Mouse (Mus musculus): ENCODE results near the gene Pacs2.
A peak's percentile ranks its signal among the peaks of the same experiment; 100 is the strongest.

Gene Pacs2

GRCm38 (mm10) chr12:113044916-113045677 lies 30.8 kb downstream of the Pacs2 start:
- peak; percentile 43 to 65 for DNase-seq

DNA sequence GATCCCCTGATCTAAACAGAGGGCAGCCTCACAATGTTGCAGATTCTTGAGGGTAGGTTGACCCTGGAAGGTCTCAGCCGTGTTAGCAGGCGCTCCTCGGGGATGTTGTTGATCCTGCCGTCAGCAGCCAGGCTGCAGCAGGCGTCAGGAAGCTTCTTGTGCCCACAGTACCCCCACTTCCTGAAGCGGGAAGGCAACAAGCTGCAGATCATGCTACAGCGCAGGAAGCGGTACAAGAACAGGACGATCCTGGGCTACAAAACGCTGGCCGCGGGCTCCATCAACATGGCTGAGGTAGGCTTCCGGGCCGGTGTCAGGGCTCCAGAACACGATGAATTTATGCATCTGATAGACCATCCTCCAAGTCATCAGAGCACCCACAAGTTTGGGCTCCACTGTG lies 32.6 kb downstream of the Pacs2 start:
- no peak for DNase-seq

DNA sequence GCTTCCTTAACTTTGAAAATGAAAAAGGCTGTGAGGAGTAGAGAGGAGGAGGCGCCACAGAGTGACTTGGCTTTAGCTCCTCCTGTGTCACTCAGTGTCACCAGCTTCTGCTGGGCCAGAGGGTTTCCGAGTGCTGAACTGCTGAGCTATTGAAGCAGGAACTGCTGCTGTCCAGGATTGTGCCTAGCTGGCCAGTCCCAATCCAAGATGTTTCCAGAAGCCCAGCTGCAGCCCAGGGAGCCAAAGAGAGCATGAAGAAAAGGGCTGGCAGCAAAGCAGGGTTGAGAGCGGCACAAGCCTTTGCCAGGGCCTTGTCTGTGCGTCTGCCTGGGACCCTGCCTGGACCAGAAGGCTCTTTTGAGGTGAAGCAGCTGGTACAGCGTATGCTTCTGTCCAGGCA lies 33.8 kb downstream of the Pacs2 start:
- DNase-seq: no peak

GRCm38 (mm10) chr12:113049836-113050235 lies 35.5 kb downstream of the Pacs2 start:
- no peak for DNase-seq

- DNase-seq: no peak
Observed at GRCm38 (mm10) chr12:113050671-113051070, 36.4 kb downstream of the Pacs2 start.

DNA sequence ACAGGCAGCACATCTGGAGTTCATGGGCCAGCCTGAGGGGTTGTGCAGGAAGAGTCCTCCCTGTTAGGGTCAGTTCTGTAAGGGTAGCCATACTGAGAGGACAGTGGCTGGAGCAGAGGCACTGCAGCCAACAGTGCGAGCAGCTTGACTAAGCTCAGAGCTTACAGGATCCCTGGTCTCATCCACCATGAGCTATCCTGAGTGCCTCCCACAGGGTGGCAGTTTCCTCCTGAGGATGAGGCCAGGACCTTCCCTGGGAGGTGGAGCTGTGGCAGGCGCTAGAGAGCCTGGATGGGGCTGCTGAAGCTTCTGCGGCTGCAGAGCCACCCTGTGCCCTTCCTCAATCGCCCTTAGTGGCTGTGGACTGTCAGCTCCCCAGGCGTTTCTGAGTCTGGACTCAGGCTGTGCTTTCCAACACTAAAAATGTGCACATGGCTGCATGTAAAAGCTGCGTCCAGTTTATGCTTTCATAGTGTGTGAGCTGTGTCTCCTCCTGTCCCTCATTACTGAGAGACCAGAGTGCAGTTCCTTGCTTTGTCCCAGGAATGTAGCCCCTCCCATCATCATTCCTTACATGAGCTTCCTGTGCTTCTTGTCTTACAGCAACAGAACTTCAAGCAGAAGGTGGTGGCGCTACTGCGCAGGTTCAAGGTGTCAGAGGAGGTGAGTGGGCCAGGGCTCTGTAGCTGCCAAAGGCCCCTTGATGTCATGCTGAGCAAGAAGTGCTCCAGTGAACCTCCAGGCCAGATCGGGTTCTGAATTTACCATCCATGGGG lies 37.5 kb downstream of the Pacs2 start:
- DNase-seq: peak; percentile 49 to 73

DNA sequence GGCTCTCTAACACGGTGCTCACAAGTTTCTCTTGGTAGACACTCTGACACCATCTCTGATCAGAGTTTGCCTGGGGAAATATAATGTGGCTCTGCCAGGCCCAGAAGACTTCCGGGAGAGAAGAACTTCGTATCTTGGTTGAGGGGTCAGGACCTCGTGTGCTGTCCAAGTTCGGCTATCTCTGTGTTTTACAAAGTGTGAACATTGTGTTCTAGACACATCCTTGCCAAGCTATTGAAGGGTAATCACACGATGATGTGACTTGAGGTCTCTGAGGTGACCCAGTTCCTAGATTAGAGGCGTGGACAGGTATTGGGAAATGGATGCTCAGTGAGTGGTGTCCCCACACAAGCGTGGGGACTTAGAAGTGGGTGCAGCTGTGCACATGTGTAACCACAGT lies 41.8 kb downstream of the Pacs2 start:
- no peak for DNase-seq

DNA sequence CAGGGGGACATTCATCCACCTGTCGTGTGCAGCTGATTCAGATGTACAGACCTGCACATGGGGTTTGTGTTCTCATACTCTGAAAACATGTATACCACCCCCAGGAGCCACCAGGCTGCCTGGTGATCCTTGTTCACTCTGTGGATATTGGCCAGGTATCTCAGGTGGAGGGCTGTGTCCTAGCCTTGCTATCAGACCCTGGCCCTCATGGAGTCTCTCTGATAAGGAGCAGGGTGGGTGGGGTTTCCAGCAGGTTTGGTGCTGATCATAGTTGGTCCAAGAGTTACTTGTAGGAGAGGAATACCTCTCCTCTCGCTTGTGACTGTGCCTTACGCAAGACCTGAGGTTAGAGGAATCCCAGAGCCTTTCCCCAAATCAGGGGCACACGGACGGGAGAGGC lies 45.9 kb downstream of the Pacs2 start:
- DNase-seq: no peak

DNA sequence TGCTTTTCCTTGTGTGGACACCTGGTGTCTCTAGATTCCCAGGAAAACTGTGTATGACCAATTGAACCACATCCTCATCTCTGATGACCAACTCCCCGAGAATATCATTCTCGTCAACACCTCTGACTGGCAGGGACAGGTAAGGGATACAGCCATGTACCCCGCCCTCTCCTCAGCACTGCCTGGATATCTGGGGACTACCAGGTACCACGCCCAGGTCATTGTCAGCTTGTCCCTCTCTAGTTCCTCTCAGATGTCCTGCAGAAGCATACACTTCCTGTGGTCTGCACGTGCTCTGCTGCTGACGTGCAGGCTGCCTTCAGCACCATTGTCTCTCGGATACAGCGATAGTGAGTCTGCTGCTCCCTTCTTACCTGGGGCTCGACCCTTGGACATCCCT lies 47.3 kb downstream of the Pacs2 start:
- DNase-seq: no peak

- DNase-seq: no peak
Observed at GRCm38 (mm10) chr12:113062201-113062600, 47.9 kb downstream of the Pacs2 start.

DNA sequence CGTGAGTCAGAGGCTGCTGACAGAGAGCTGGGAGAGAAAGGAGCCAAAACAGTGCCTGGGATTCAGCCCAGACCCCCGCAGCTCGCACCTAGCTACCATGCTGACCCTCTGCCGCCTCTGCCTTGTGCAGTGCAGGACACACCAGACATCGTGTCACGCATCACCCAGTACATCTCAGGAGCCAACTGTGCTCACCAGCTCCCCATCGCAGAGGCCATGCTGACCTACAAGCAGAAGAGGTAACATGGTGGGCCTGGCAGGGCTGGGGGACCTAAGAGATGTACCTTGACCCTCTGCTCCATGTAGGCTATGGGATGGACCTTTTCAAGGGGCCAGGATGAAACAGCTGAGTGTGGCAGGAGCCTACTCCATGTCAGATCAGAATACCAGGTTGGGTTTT lies 49.4 kb downstream of the Pacs2 start:
- no peak for DNase-seq

GRCm38 (mm10) chr12:113068002-113068401 lies 53.7 kb downstream of the Pacs2 start:
- no peak for DNase-seq

DNA sequence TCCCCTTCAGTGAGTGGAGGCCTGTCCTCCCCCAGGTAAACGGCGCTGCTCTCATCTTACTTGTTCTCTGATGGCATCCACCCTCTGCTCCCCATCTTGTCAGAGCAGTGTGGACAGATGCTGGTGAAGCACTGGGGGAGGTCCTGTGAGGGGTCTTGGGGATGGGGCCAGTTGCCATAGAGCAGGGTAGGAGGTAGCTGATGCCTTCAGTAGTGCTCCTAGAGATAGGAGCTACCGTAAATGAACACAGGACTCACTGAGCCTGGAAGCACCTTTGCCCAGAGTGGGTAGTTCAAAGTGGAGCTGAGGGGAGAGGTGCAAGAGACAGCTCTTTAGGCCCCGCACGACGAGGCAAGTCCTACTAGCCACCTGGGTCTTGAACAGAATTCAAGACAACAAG lies 55.1 kb downstream of the Pacs2 start:
- DNase-seq: no peak

- DNase-seq: no peak
Observed at GRCm38 (mm10) chr12:113071321-113071720, 57.0 kb downstream of the Pacs2 start.

GRCm38 (mm10) chr12:113071827-113072226 lies 57.5 kb downstream of the Pacs2 start:
- DNase-seq: no peak

DNA sequence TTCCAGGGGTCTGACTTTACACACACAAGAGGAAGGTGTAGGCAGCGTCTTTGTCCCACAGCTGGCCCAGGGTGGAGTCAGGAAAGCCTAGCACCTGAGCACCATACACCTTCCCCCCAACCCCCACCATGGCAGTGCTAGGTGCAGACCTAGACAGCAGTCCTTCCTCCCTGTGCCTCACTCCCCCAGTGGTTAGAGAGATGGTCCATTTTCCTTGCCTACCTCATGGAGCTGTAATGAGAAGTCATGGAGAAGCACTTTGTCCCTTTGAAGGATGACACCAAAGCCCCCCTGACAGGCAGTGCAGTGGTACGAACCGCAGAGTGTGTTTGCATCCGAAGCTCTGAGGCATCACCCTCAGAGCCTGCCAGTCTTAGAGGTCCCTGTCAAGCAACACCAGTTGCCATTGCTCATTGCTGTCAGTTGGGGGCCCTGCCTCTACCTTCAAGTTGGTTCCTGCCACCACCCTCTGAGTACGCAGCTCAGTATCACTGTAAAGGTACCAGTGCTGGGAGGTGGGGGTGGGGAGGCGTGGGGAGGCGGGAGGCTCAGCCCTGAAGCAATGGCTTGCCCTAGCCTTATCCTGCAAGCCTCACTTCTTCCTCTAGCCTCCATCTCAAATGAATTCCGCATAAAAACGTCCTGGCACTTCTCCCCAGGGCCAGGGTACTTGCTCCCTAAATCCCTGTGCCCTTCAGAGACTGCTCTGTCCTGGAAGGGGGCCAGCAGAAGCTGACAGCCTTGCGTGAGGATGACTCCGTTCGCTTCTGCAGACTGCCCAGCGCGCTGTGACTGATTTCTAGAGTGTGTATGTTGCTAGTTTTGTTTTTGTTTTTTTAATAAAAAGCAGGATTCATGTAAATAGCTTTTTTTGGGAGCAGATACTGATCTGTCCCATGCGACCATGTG lies 59.4 kb downstream of the Pacs2 start:
- DNase-seq: peak in 1 of 2 experiments; percentile 38

GRCm38 (mm10) chr12:113074329-113075062 lies 60.2 kb downstream of the Pacs2 start, which contains the start of gene Tex22:
Gene Tex22, plus strand, starts transcription at chr12:113074502.
- DNase-seq: peak; percentile 92 to 94

DNA sequence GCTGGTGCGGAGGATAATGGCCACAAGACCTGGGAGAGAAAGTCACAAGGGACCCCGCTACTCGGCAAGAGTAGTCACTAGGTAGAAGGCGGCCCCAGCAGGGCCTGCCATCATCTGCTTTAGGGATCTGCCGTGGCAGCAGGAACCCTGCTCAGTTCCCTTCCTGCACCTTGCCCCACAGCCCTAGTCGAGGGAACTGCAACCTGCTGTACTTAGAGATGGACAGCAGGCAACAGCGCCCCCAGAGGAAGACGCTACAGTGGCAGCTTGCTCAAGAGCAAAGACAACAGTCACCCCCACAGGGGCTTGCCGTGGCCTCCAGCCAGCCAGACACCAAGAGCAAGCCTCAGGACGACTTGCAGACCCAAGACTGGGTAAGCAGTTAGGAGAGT lies 60.8 kb downstream of the Pacs2 start:
- DNase-seq: peak; percentile 93 to 95

DNA sequence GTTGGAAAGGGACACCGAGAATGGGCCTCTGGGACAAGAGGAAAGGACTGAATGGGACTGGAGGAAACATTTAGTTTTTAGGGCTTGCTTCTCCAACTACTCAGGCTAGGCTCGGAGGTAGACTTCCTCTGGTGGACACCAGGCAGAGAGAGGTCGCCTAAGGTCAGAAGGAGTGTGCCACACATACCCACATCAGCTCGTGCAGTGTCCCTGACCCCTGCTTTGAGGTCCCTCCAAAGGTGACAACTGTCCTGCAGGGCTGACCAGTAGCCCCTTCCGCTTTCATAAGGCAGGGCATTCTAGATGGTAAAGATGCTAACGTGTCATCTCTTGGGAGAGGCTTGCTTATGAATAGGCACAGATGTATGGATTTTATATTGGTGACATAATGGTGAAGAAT lies 61.2 kb downstream of the Pacs2 start:
- DNase-seq: no peak

DNA sequence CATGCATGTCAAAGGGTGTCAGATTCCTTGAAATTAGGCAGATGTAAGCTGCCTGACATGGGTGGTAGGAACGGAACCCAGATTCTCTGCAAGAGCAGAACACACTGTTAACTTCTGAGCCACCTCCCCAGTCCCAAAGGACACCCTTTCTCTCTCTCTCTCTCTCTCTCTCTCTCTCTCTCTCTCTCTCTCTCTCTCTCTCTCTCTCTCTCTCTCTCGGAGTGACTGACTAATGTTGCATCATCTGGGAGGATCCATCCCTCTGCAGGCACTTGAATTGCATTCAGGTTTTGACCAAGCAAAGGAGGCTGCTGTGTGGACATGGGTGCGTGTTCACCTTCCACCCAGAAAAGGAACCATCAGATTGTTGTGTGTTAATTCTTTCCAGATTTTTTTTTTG lies 73.0 kb downstream of the Pacs2 start:
- DNase-seq: no peak

GRCm38 (mm10) chr12:113088026-113088425 lies 73.7 kb downstream of the Pacs2 start:
- DNase-seq: no peak

DNA sequence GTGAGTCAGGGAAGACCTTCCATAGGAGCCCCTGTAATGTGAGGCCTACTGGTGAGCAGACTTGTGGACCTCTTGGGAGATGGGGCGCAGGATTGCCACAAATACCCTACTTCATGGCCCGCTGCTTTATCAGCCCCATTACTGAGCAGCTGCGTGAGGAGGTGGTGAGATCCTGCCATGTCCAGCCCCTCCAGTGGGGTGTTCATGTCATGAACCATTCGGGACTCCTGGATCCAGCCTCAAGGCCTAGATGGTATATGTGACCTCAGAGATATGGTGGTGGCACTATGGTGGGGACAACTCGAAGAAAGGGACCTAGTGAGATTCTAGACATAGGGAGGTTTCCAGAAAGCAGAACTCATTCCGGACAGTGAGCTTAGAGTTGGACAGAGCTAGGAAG lies 74.8 kb downstream of the Pacs2 start:
- no peak for DNase-seq
